Mouse (Mus musculus) liver, embryonic 14.5 days (tissue): ENCODE data around the gene Numbl.
A peak's percentile ranks its signal among the peaks of the same experiment; 100 is the strongest.

ENCODE experiments used
- CTCF ChIP-seq: IDR thresholded peaks from 2 replicates; pipeline ENCODE4 v1.5.1; 2016; ENCODE audit warnings: antibody characterized with exemption, low read depth, control low read depth
- EP300 ChIP-seq: IDR thresholded peaks from 2 replicates; pipeline ENCODE4 v1.6.1; 2016; ENCODE audit warnings: antibody characterized with exemption, low read depth

GRCm38 (mm10) chr7:27249146-27249545 lies 9.1 kb upstream of the Numbl start:
- TF ChIP-seq CTCF (peak; percentile 68), EP300 (no peak)
